Mouse (Mus musculus): ENCODE results near the gene Trim61. TPM values are rescaled to one million over a fixed set of nuclear protein-coding genes. Genes with fewer than 3 reads are reported as not detected.

Trim61 gene
- 0.16 TPM in 2 replicates for polyA plus RNA-seq (2016; fragmentation: Nextera tagmentation; extraction: Ambion mirVana)

GRCm38 (mm10) chr8:65018423-65018822, at the start of gene Trim61, which contains the start of gene Trim60:
Gene Trim61 (minus strand): TSS chr8:65018523.
Gene Trim60 (minus strand): TSS chr8:65018584.
- Histone ChIP-seq H3K9me3 (no peaks in the 10 kb centered on the region), H3K27me3 (ENCODE audit: insufficient read depth, poor library complexity, severe bottlenecking) (no peaks in the 10 kb centered on the region), H3K36me3 (no peaks in the 10 kb centered on the region), H3K4me3 (no peak within 1 kb of the TSS), H3K4me1 (no peaks in the 10 kb centered on the region), H3K27ac (no peak within 1 kb of the TSS)
- DNase-seq (ENCODE audit: low spot score), result no peak
- 82% methylated on average over 8 of the region's 8 CpGs for WGBS

- DNase-seq (ENCODE audit: low spot score), result no peak
- Histone ChIP-seq H3K27ac (no peak overlapping the region), H3K4me1 (no peaks in the 10 kb centered on the region), H3K27me3 (ENCODE audit: insufficient read depth, poor library complexity, severe bottlenecking) (no peaks in the 10 kb centered on the region), H3K9me3 (no peaks in the 10 kb centered on the region), H3K4me3 (no peak overlapping the region), H3K36me3 (no peaks in the 10 kb centered on the region)
- WGBS, result 51% methylated on average over 10 of the region's 10 CpGs
Observed at GRCm38 (mm10) chr8:65067694-65068472, 49.6 kb upstream of the Trim61 start.

- DNase-seq (ENCODE audit: low spot score), result no peak
- H3K4me3 ChIP-seq, result no peak overlapping the region
- no peak overlapping the region for H3K27ac ChIP-seq
- no peaks in the 10 kb centered on the region for H3K36me3 ChIP-seq
- no peaks in the 10 kb centered on the region for H3K27me3 ChIP-seq (ENCODE audit: insufficient read depth, poor library complexity, severe bottlenecking)
- 90% methylated on average over 4 of the region's 4 CpGs for WGBS
- no peaks in the 10 kb centered on the region for H3K4me1 ChIP-seq
- no peaks in the 10 kb centered on the region for H3K9me3 ChIP-seq
Observed at GRCm38 (mm10) chr8:65067031-65067430, 48.7 kb upstream of the Trim61 start.

- no peak for DNase-seq (ENCODE audit: low spot score)
- WGBS, result 89% methylated on average over 3 of the region's 3 CpGs
Observed at GRCm38 (mm10) chr8:65065622-65066021, 47.3 kb upstream of the Trim61 start.

GRCm38 (mm10) chr8:65064071-65064470, 45.7 kb upstream of the Trim61 start:
- Histone ChIP-seq H3K4me3 (no peak overlapping the region), H3K9me3 (no peaks in the 10 kb centered on the region), H3K4me1 (no peaks in the 10 kb centered on the region), H3K27ac (no peak overlapping the region), H3K27me3 (ENCODE audit: insufficient read depth, poor library complexity, severe bottlenecking) (no peaks in the 10 kb centered on the region), H3K36me3 (no peaks in the 10 kb centered on the region)
- 66% methylated on average over 2 of the region's 2 CpGs for WGBS
- no peak for DNase-seq (ENCODE audit: low spot score)

More at GRCm38 (mm10) chr8:65065622-65066021, 47.3 kb upstream of the Trim61 start:
- no peak overlapping the region for H3K4me3 ChIP-seq
- no peaks in the 10 kb centered on the region for H3K4me1 ChIP-seq
- H3K9me3 ChIP-seq, result no peaks in the 10 kb centered on the region
- no peak overlapping the region for H3K27ac ChIP-seq
- no peaks in the 10 kb centered on the region for H3K36me3 ChIP-seq
- H3K27me3 ChIP-seq (ENCODE audit: insufficient read depth, poor library complexity, severe bottlenecking), result no peaks in the 10 kb centered on the region

GRCm38 (mm10) chr8:65062195-65062594, 43.9 kb upstream of the Trim61 start:
- Histone ChIP-seq H3K4me1 (no peaks in the 10 kb centered on the region), H3K27me3 (ENCODE audit: insufficient read depth, poor library complexity, severe bottlenecking) (no peaks in the 10 kb centered on the region), H3K36me3 (no peaks in the 10 kb centered on the region), H3K9me3 (no peaks in the 10 kb centered on the region), H3K27ac (no peak overlapping the region), H3K4me3 (no peak overlapping the region)
- 78% methylated on average over 4 of the region's 4 CpGs for WGBS
- DNase-seq (ENCODE audit: low spot score), result no peak

GRCm38 (mm10) chr8:65056722-65057121, 38.4 kb upstream of the Trim61 start:
- H3K27ac ChIP-seq, result no peak overlapping the region
- no peaks in the 10 kb centered on the region for H3K36me3 ChIP-seq
- H3K9me3 ChIP-seq, result no peaks in the 10 kb centered on the region
- H3K4me1 ChIP-seq, result no peaks in the 10 kb centered on the region
- H3K27me3 ChIP-seq (ENCODE audit: insufficient read depth, poor library complexity, severe bottlenecking), result no peaks in the 10 kb centered on the region
- 90% methylated on average over 4 of the region's 4 CpGs for WGBS
- no peak overlapping the region for H3K4me3 ChIP-seq
- no peak for DNase-seq (ENCODE audit: low spot score)

- no peaks in the 10 kb centered on the region for H3K4me1 ChIP-seq
- no peak overlapping the region for H3K27ac ChIP-seq
- WGBS, result 71% methylated on average over 5 of the region's 5 CpGs
- H3K9me3 ChIP-seq, result no peaks in the 10 kb centered on the region
- H3K36me3 ChIP-seq, result no peaks in the 10 kb centered on the region
- H3K4me3 ChIP-seq, result no peak overlapping the region
- no peak for DNase-seq (ENCODE audit: low spot score)
- H3K27me3 ChIP-seq (ENCODE audit: insufficient read depth, poor library complexity, severe bottlenecking), result no peaks in the 10 kb centered on the region
Observed at GRCm38 (mm10) chr8:65053968-65054367, 35.6 kb upstream of the Trim61 start.

- H3K36me3 ChIP-seq, result no peaks in the 10 kb centered on the region
- WGBS, result 84% methylated on average over 3 of the region's 3 CpGs
- H3K27me3 ChIP-seq (ENCODE audit: insufficient read depth, poor library complexity, severe bottlenecking), result no peaks in the 10 kb centered on the region
- no peak for DNase-seq (ENCODE audit: low spot score)
- no peak overlapping the region for H3K4me3 ChIP-seq
- no peaks in the 10 kb centered on the region for H3K9me3 ChIP-seq
- H3K27ac ChIP-seq, result no peak overlapping the region
- H3K4me1 ChIP-seq, result no peaks in the 10 kb centered on the region
Observed at GRCm38 (mm10) chr8:65053554-65053953, 35.2 kb upstream of the Trim61 start.

GRCm38 (mm10) chr8:65047801-65048200, 29.5 kb upstream of the Trim61 start:
- Histone ChIP-seq H3K27ac (no peak overlapping the region), H3K9me3 (no peaks in the 10 kb centered on the region), H3K4me1 (no peaks in the 10 kb centered on the region; the same call in 1 of the 2 replicates), H3K4me3 (no peak overlapping the region), H3K36me3 (no peaks in the 10 kb centered on the region), H3K27me3 (ENCODE audit: insufficient read depth, poor library complexity, severe bottlenecking) (no peaks in the 10 kb centered on the region)
- WGBS, result 77% methylated on average over 4 of the region's 4 CpGs
- no peak for DNase-seq (ENCODE audit: low spot score)

- Histone ChIP-seq H3K27me3 (ENCODE audit: insufficient read depth, poor library complexity, severe bottlenecking) (no peaks in the 10 kb centered on the region), H3K36me3 (no peaks in the 10 kb centered on the region), H3K9me3 (no peaks in the 10 kb centered on the region), H3K4me3 (no peak overlapping the region), H3K27ac (no peak overlapping the region), H3K4me1 (no peaks in the 10 kb centered on the region; the same call in 1 of the 2 replicates)
- no peak for DNase-seq (ENCODE audit: low spot score)
- 94% methylated on average over 4 of the region's 4 CpGs for WGBS
Observed at GRCm38 (mm10) chr8:65047193-65047592, 28.9 kb upstream of the Trim61 start.

GRCm38 (mm10) chr8:65046565-65046964, 28.2 kb upstream of the Trim61 start:
- 27% methylated on average over 5 of the region's 5 CpGs for WGBS
- Histone ChIP-seq H3K36me3 (no peaks in the 10 kb centered on the region), H3K27me3 (ENCODE audit: insufficient read depth, poor library complexity, severe bottlenecking) (no peaks in the 10 kb centered on the region), H3K9me3 (no peaks in the 10 kb centered on the region), H3K27ac (peak overlapping the region; percentile 56; the same call in 1 of the 2 replicates), H3K4me1 (no peaks in the 10 kb centered on the region; the same call in 1 of the 2 replicates), H3K4me3 (peak overlapping the region; percentile 27)
- DNase-seq (ENCODE audit: low spot score), result no peak

- H3K27me3 ChIP-seq (ENCODE audit: insufficient read depth, poor library complexity, severe bottlenecking), result no peaks in the 10 kb centered on the region
- H3K27ac ChIP-seq, result 0 out of 2 replicates have a peak within 1 kb of the TSS, but pooled peaks have one; percentile 19
- H3K4me3 ChIP-seq, result peak within 1 kb of the TSS; percentile 57
- DNase-seq (ENCODE audit: low spot score), result no peak
- no peaks in the 10 kb centered on the region for H3K9me3 ChIP-seq
- under 1% methylated on average over 8 of the region's 8 CpGs for whole genome bisulfite sequencing
- no peaks in the 10 kb centered on the region for H3K36me3 ChIP-seq
- 0 out of 2 replicates have a peak, but pooled peaks cover 5% of the 10 kb centered on the region for H3K4me1 ChIP-seq
Observed at GRCm38 (mm10) chr8:65037117-65037533, 18.8 kb upstream of the Trim61 start, which contains the start of gene Apela. Gene Apela (minus strand): TSS chr8:65037336.

Data from heart, embryonic 10.5 days (tissue).